Mouse (Mus musculus): ENCODE measurements around the gene Rpl4.

DNA sequence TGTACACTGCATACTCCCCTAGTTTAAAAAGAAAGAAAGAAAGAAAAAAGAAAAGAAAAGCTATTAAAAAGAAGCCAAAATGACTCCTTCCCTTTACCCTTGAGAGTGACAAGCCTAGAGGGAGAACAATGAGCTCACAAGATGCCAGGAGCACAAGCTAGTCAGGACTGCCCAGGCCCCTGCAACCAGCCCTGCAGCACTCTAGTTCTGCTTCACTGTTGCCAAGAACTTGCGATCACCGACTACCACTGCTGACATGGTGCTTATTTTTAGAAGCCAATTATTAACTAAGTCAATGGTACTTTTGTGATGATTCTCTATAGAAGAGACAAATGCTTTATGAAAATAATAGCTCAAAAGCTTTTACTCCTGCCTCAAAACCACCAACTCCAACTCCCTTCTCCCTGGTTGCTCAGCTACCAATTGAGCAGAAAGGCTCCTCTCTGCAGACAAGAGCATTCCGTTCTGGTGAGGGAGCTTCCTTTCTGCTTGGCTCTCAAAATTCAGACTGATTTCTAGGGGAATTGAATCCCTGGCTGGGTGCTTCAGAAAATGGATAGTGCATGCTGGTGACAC, 34.4 kb downstream of the Rpl4 start:
- no peak for TF ChIP-seq CTCF (IDR thresholded peaks at IDR 0.05; ENCODE audit: low read depth, low read length)
- TF ChIP-seq GATA1 (IDR thresholded peaks at IDR 0.05; ENCODE audit: borderline replicate concordance, low read length): no peak
- TF ChIP-seq POLR2AphosphoS5 (IDR thresholded peaks at IDR 0.05; ENCODE audit: insufficient replicate concordance, low read depth, low read length): no peak
- TF ChIP-seq TAL1 (conservative IDR thresholded peaks at IDR 0.05; ENCODE audit: low read depth, low read length): no peak
